Mouse (Mus musculus) hindbrain, embryonic 11.5 days (tissue): ENCODE measurements around the gene Polr1e. TPM values are rescaled to one million over a fixed set of nuclear protein-coding genes. Genes with fewer than 3 reads are reported as not detected.
"Not testable (repeated sequence)": the region's sequence is repeated elsewhere in the genome, so short reads cannot be mapped to it uniquely, and the experiment has no call there.

Experiments
- ATAC-seq: fragments of 200-750 bp; cut with Nextera tagmentation; 2 replicates; pipeline ENCODE4 v1.8.0; 2017; ENCODE audit warnings: mild to moderate bottlenecking, moderate TSS enrichment, moderate library complexity; ENCODE audit not compliant: low FRiP score
- DNase-seq: peaks from one replicate; pipeline ENCODE4 v3.0.0-alpha.2; 2015; ENCODE audit warnings: low spot score
- H3K27ac ChIP-seq: fragments of 300-500 bp; sonication (generic); 2 replicates; pipeline ENCODE4 v1.5.1; 2014; ENCODE audit warnings: mild to moderate bottlenecking, low read depth, low read length
- H3K27me3 ChIP-seq: fragments of 300-500 bp; sonication (generic); 2 replicates; pipeline ENCODE4 v1.6.1; 2014; ENCODE audit warnings: mild to moderate bottlenecking, low read length, moderate library complexity, mixed read lengths; ENCODE audit not compliant: control insufficient read depth, insufficient read depth
- H3K36me3 ChIP-seq: fragments of 300-500 bp; sonication (generic); 2 replicates; pipeline ENCODE4 v1.6.1; 2014; ENCODE audit warnings: mild to moderate bottlenecking, low read length, moderate library complexity, mixed read lengths; ENCODE audit not compliant: control insufficient read depth, insufficient read depth
- H3K4me1 ChIP-seq: fragments of 300-500 bp; sonication (generic); replicated peaks from 2 replicates; pipeline ENCODE4 v1.6.1; 2014; ENCODE audit warnings: low read length, mixed read lengths; ENCODE audit not compliant: control insufficient read depth, insufficient read depth
- H3K4me2 ChIP-seq: fragments of 300-500 bp; sonication (generic); replicated peaks from 2 replicates; pipeline ENCODE4 v1.6.1; 2014; ENCODE audit warnings: mild to moderate bottlenecking, low read depth, low read length
- H3K4me3 ChIP-seq: fragments of 300-500 bp; sonication (generic); 2 replicates; pipeline ENCODE4 v1.5.1; 2014; ENCODE audit warnings: low read depth, low read length
- H3K9ac ChIP-seq: fragments of 300-500 bp; sonication (generic); 2 replicates; pipeline ENCODE4 v1.6.1; 2014; ENCODE audit warnings: low read depth, low read length
- H3K9me3 ChIP-seq: fragments of 300-500 bp; sonication (generic); 2 replicates; pipeline ENCODE4 v1.6.1; 2016; ENCODE audit warnings: low read length; ENCODE audit not compliant: control insufficient read depth
- whole genome bisulfite sequencing: fragments of 180-500 bp; shearing (Covaris S2); extraction: QIAGEN DNeasy Blood & Tissue Kit; methylation state at CpG from one replicate; pipeline ENCODE4 v1.1.7; 2014; 5-methylcytosine and 5-hydroxymethylcytosine counted together
- polyA plus RNA-seq: library from polyadenylated mRNA; unstranded; fragments of >200 nt; fragmentation: Nextera tagmentation; extraction: Ambion mirVana; gene quantifications from 2 replicates; pipeline ENCODE4 v1.2.1, GENCODE M21; 2014

The Polr1e gene
- polyA plus RNA-seq, 1 experiment from 2014 or later, result 61.7 TPM

DNA sequence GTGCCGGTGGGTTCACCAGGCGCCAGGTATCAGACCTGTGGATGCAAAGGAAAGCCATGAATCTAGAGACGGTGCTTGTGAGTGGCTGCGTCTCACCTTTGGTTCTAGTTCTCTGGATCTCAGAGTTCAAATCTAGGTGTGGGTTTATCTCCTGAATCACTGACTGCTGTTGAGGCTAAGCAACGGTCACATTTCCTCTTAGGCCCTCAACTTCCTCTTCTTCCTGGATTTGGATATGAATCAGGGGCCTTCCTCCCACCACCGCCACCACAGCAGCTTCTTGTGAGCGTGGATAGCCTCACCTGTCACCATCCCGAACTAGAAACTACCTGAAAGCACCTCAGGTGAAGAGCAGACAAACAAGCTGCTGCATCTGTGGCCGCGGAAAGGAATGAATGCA, 17.7 kb downstream of the Polr1e start:
- H3K4me2 ChIP-seq, result no peak overlapping the region

GRCm38 (mm10) chr4:45036571-45036970, 18.2 kb downstream of the Polr1e start:
- no peaks in the 10 kb centered on the region for H3K27me3 ChIP-seq
- no peak overlapping the region for H3K4me3 ChIP-seq
- no peak overlapping the region for H3K27ac ChIP-seq
- H3K4me2 ChIP-seq, result no peak overlapping the region
- 79% methylated on average over 5 of the region's 5 CpGs for WGBS
- no peaks in the 10 kb centered on the region for H3K36me3 ChIP-seq
- ATAC-seq (no peak), DNase-seq (no peak)
- no peaks in the 10 kb centered on the region for H3K4me1 ChIP-seq
- no peak overlapping the region for H3K9ac ChIP-seq
- H3K9me3 ChIP-seq, result no peaks in the 10 kb centered on the region

More for the DNA sequence above, 17.7 kb downstream of the Polr1e start:
- DNase-seq, result no peak
- Histone ChIP-seq H3K4me3 (no peak overlapping the region), H3K9me3 (no peaks in the 10 kb centered on the region), H3K4me1 (no peaks in the 10 kb centered on the region), H3K36me3 (no peaks in the 10 kb centered on the region), H3K27ac (no peak overlapping the region), H3K9ac (no peak overlapping the region), H3K27me3 (no peaks in the 10 kb centered on the region)
- WGBS, result 96% methylated on average over 10 of the region's 10 CpGs
- no peak for ATAC-seq

DNA sequence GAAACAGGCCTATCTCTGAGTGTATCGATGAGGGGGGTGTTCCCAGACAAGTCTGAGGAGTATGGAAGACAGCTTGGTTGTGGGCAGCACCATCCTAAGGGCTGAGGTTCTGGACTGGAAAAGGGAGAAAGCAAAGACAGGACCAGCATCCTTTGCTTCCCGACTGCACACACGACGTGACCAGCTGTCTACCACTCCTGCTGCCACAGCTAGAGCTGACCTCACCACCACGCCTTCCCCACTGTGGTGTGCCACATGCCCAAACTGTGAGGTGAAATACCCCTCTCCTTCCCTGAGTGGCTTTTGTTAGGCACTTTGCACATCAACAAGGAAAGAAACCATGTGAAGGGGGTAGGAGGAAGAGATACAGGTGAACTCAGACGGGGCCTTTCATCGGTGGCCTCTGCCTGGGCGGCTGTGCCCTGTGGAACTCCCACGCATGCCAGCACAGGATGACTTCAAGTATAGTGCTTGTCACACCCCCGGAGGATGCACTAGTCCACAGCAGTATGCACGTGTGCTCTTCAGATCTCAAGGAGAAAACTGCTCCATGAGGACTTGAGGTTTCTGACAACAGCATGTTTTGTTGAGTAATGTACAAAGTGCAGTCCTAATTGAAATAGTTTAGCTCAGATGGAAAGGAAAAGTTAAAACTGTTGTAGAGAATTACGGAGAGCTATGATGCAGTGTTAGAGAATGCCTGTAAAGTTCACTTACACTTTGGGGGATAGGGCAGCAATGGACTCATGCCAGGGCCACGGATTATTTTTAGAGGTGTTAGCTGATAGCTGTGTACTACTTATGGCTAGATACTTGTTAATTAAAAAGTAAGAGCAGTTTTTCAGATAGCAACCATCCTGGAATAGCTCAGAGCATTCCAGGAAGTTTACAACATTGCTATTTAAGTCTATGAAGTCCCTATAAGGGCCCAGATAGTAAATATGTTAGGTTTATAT, 19.4 kb downstream of the Polr1e start:
- DNase-seq (no peak), ATAC-seq (no peak)
- no peak overlapping the region for H3K9ac ChIP-seq
- WGBS, result 88% methylated on average over 13 of the region's 13 CpGs
- H3K4me1 ChIP-seq, result no peaks in the 10 kb centered on the region
- no peak overlapping the region for H3K4me2 ChIP-seq
- H3K9me3 ChIP-seq, result no peaks in the 10 kb centered on the region
- H3K4me3 ChIP-seq, result no peak overlapping the region
- H3K27me3 ChIP-seq, result no peaks in the 10 kb centered on the region
- no peaks in the 10 kb centered on the region for H3K36me3 ChIP-seq
- no peak overlapping the region for H3K27ac ChIP-seq

GRCm38 (mm10) chr4:45038879-45039278, 20.5 kb downstream of the Polr1e start:
- 62% methylated on average over 8 of the region's 8 CpGs for WGBS
- not testable (repeated sequence) for H3K36me3 ChIP-seq, H3K9me3 ChIP-seq, H3K9ac ChIP-seq, H3K4me3 ChIP-seq, ATAC-seq, H3K4me2 ChIP-seq, H3K27me3 ChIP-seq, H3K27ac ChIP-seq, H3K4me1 ChIP-seq
- peak; percentile 20 for DNase-seq

DNA sequence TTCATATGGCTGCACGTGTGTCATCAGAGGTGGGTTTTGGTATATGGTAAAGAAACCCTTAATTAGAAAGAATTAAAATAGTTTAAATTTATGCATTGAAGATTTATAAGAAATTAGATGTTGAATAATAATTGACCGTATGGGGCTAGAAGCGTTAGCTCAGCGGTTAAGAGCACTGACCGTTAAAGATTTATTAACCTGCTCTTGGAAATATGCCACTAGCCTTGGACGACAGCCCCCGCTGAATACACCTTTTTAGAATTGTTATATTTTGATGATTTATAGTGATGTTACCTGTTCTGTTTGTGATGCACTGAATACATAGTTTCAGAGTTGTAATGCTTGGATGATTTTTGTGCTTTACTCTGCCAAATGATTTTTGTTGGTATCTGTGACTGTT, 21.2 kb downstream of the Polr1e start:
- not testable (repeated sequence) for H3K4me3 ChIP-seq, DNase-seq, H3K27me3 ChIP-seq, H3K9ac ChIP-seq, H3K27ac ChIP-seq, H3K36me3 ChIP-seq, H3K4me2 ChIP-seq, H3K9me3 ChIP-seq, H3K4me1 ChIP-seq, ATAC-seq
- WGBS, result 95% methylated on average over 7 of the region's 7 CpGs

GRCm38 (mm10) chr4:45040795-45041194, 22.4 kb downstream of the Polr1e start:
- WGBS, result 77% methylated on average over 7 of the region's 7 CpGs
- ATAC-seq, result no peak
- Histone ChIP-seq H3K4me1 (no peaks in the 10 kb centered on the region), H3K27me3 (no peaks in the 10 kb centered on the region), H3K36me3 (no peaks in the 10 kb centered on the region), H3K9ac (no peak overlapping the region), H3K9me3 (no peaks in the 10 kb centered on the region), H3K27ac (no peak overlapping the region), H3K4me2 (no peak overlapping the region), H3K4me3 (no peak overlapping the region)
- no peak for DNase-seq

DNA sequence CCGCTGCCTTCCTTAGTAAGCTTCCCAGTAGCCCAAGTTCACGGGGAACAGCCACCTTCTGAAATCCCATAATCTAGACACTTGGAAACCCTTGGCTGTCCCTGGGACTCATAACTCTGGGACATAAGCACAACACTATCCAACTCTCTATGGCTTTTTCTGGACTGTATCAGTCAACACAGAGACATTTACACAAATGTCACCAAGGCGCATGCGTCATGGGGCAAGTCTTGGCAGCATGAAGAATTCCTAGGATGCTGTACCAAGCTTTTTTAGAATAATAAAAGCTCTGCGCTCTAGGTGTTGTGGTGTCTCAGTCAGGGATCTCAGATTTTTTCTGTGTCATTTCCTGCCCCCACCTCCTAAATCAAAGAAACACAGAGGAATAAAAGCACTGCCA, 28.3 kb downstream of the Polr1e start:
- Histone ChIP-seq H3K4me2 (no peak overlapping the region), H3K9ac (no peak overlapping the region), H3K36me3 (no peaks in the 10 kb centered on the region), H3K27me3 (no peaks in the 10 kb centered on the region), H3K4me1 (no peaks in the 10 kb centered on the region), H3K27ac (no peak overlapping the region), H3K4me3 (no peak overlapping the region), H3K9me3 (no peaks in the 10 kb centered on the region)
- WGBS, result 94% methylated on average over 5 of the region's 5 CpGs
- ATAC-seq (no peak), DNase-seq (no peak)

DNA sequence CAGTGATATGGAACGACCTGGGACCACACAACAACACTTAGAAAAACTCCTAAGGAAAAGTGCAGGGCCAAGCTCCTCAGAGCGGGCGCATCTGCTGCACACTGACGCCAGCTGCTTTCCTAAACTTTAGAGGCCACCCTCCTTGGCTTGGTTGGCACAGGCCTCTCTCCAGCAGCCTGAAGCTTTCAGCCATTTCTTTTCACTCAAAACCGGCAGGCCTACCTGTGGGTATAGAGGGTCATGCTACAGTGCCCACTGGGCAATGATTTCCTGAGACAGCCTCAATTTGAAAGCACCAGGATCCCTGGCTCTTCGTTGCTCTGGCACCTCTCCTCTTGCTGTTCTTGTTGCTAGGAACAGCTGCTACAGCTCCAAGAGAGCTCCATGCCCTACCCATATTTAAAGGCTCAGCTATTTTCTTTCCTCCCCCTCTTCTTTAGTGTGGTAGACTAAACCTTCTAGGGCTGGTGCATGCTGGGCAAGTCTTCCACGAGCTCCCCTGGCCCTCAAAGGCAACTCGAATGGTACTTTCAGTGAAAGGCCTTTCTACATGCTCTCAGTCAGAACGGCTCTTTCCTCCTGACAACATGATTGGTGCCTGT, 29.0 kb downstream of the Polr1e start:
- Histone ChIP-seq H3K4me3 (no peak overlapping the region), H3K27me3 (no peaks in the 10 kb centered on the region), H3K9ac (no peak overlapping the region), H3K36me3 (no peaks in the 10 kb centered on the region), H3K27ac (no peak overlapping the region), H3K9me3 (no peaks in the 10 kb centered on the region), H3K4me1 (no peaks in the 10 kb centered on the region), H3K4me2 (no peak overlapping the region)
- no peak for ATAC-seq
- no peak for DNase-seq
- 88% methylated on average over 9 of the region's 9 CpGs for WGBS

DNA sequence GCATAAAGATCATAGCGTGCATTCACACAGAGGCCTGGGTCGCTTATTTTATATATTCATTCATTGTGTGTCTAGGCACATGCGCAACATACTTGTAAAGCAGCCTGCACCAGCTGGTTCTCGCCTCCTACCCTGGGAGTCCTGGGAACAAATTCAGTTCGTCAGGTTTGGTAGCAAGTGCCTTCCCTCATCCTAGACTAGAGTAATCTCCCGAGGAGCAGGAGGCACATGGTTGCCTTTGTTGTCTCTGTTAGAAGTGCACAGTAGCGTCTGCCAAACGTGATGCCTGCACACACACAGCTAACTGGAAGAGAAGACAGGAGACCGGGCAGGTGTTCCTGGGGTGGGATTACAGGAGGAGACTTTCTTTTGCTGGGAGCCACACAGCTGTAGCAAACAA, 29.6 kb downstream of the Polr1e start:
- DNase-seq (no peak), ATAC-seq (no peak)
- Histone ChIP-seq H3K9me3 (no peaks in the 10 kb centered on the region), H3K4me3 (no peak overlapping the region), H3K27me3 (no peaks in the 10 kb centered on the region), H3K9ac (no peak overlapping the region), H3K36me3 (no peaks in the 10 kb centered on the region), H3K4me2 (no peak overlapping the region), H3K27ac (no peak overlapping the region), H3K4me1 (no peaks in the 10 kb centered on the region)
- WGBS, result 82% methylated on average over 9 of the region's 9 CpGs
